Mouse (Mus musculus) lung, embryonic 16.5 days (tissue): ENCODE data around the gene Ifna1. TPM values are rescaled to one million over a fixed set of nuclear protein-coding genes. Genes with fewer than 3 reads are reported as not detected.
"Not testable (repeated sequence)": the region's sequence is repeated elsewhere in the genome, so short reads cannot be mapped to it uniquely, and the experiment has no call there.

Source experiments
- ATAC-seq: fragments of 200-750 bp; cut with Nextera tagmentation; 2 replicates; pipeline ENCODE4 v1.8.0; 2017; ENCODE audit warnings: low read depth, mild to moderate bottlenecking, moderate library complexity
- H3K27ac ChIP-seq: fragments of 300-500 bp; sonication (generic); 2 replicates; pipeline ENCODE4 v1.5.1; 2014; ENCODE audit warnings: mild to moderate bottlenecking, control low read depth, low read length
- H3K27me3 ChIP-seq: fragments of 300-500 bp; sonication (generic); 2 replicates; pipeline ENCODE4 v1.6.1; 2014; ENCODE audit warnings: low read depth, low read length, mixed read lengths; ENCODE audit not compliant: control insufficient read depth, insufficient read depth
- H3K36me3 ChIP-seq: fragments of 300-500 bp; sonication (generic); 2 replicates; pipeline ENCODE4 v1.6.1; 2014; ENCODE audit warnings: low read length; ENCODE audit not compliant: control insufficient read depth, insufficient read depth
- H3K4me1 ChIP-seq: fragments of 300-500 bp; sonication (generic); replicated peaks from 2 replicates; pipeline ENCODE4 v1.6.1; 2014; ENCODE audit warnings: low read length, mixed read lengths; ENCODE audit not compliant: control insufficient read depth, insufficient read depth
- H3K4me2 ChIP-seq: fragments of 300-500 bp; sonication (generic); 2 replicates; pipeline ENCODE4 v1.6.1; 2014; ENCODE audit warnings: low read depth, low read length, control low read depth
- H3K4me3 ChIP-seq: fragments of 300-500 bp; sonication (generic); 2 replicates; pipeline ENCODE4 v1.5.1; 2014; ENCODE audit warnings: mild to moderate bottlenecking, low read length, control low read depth
- H3K9ac ChIP-seq: fragments of 300-500 bp; sonication (generic); 2 replicates; pipeline ENCODE4 v1.6.1; 2014; ENCODE audit warnings: low read length, control low read depth
- H3K9me3 ChIP-seq: fragments of 300-500 bp; sonication (generic); 2 replicates; pipeline ENCODE4 v1.6.1; 2016; ENCODE audit warnings: low read length; ENCODE audit not compliant: control insufficient read depth
- WGBS: fragments of 180-500 bp; shearing (Covaris S2); extraction: QIAGEN DNeasy Blood & Tissue Kit; methylation state at CpG from one replicate; pipeline ENCODE4 v1.1.7; 2014; 5-methylcytosine and 5-hydroxymethylcytosine counted together
- polyA plus RNA-seq: library from polyadenylated mRNA; unstranded; fragments of >200 nt; fragmentation: Nextera tagmentation; extraction: Ambion mirVana; gene quantifications from 2 replicates; pipeline ENCODE4 v1.2.1, GENCODE M21; 2015

Gene Ifna1
- polyA plus RNA-seq: not detected in 2 replicates

DNA sequence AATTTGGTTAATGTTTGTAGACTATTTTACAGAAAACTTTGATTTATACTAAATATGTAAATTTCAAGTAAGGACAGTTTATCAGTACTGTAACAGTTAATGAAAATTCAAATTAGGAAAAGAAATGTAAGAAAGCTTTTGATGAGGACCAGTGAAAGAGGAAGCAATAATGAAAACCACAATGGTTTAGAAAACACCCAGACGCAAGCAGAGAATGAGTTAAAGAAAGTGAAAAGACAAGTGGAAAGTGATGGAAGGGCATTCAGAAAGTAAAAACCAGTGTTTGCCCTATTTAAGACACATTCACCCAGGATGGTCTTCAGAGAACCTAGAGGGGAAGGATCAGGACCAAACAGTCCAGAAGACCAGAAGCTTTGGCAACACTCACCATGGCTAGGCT lies at the start of gene Ifna1:
Gene Ifna1 (plus strand): TSS at position 390 of the 400 bp plus-strand sequence.
- no peak within 1 kb of the TSS for H3K4me2 ChIP-seq
- 71% methylated on average over 1 of the region's 1 CpGs for WGBS
- H3K27ac ChIP-seq: no peak within 1 kb of the TSS
- ATAC-seq: no peak
- no peaks in the 10 kb centered on the region for H3K4me1 ChIP-seq
- no peaks in the 10 kb centered on the region for H3K9me3 ChIP-seq
- no peak within 1 kb of the TSS for H3K4me3 ChIP-seq
- H3K9ac ChIP-seq: no peak within 1 kb of the TSS
- H3K36me3 ChIP-seq: no peaks in the 10 kb centered on the region
- H3K27me3 ChIP-seq: no peaks in the 10 kb centered on the region

DNA sequence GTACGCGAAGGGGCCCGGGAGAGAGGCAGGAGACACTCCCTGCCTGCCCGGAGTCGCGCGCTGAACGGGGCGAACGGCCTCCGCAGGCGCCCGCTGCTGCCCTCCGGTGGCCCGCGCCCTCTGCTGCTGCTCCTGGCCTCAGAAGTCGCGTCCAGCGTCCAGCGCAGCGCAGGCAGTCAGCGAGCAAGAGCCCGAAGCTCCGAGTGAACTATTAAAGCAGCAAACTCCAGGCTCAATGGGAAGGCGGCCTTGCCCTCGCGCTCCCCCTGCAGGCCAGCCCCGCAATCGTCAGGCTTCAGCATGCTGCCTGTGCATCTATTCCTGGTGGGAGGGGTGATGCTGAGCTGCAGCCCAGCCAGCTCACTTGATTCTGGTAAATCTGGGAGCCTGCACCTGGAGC lies 46.9 kb upstream of the Ifna1 start, which contains the start of gene Gm13287:
Gene Gm13287 (plus strand): TSS at position 301 of the 400 bp plus-strand sequence.
- ATAC-seq: not testable (repeated sequence)

DNA sequence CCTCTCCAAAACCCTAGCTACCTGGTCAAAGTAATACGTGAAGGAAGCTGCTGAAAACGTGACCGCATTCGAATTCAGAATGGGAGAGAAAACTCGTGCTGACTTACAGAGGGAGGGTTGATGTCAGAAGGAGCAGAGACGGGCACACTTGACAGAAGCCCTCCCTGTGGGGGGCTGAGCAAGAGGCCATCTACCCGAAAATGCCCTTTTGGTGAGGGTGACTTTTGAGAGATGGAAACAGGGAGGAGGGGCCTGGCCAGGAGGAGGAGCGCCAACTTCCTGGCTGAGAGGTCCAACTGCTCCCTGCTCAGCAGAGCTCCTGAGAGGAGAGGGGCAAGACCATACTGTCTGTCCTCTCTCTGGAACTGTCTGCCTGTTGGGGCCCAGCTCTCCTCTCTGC lies 44.7 kb upstream of the Ifna1 start, which contains the start of gene Gm13288:
Gene Gm13288 (plus strand): TSS at position 301 of the 400 bp plus-strand sequence.
- not testable (repeated sequence) for H3K9me3 ChIP-seq
- Histone ChIP-seq H3K4me2 (peak within 1 kb of the TSS; percentile 32; the same call in 1 of the 2 replicates), H3K4me3 (peak within 1 kb of the TSS; percentile 26; the same call in 1 of the 2 replicates)

More for the DNA sequence above, 46.9 kb upstream of the Ifna1 start, which contains the start of gene Gm13287:
- H3K4me3 ChIP-seq, H3K4me1 ChIP-seq, H3K27ac ChIP-seq, H3K27me3 ChIP-seq, H3K9me3 ChIP-seq, H3K4me2 ChIP-seq, H3K9ac ChIP-seq, H3K36me3 ChIP-seq: not testable (repeated sequence)
- no CpG with 5 or more reads among the region's 29 CpGs for WGBS

DNA sequence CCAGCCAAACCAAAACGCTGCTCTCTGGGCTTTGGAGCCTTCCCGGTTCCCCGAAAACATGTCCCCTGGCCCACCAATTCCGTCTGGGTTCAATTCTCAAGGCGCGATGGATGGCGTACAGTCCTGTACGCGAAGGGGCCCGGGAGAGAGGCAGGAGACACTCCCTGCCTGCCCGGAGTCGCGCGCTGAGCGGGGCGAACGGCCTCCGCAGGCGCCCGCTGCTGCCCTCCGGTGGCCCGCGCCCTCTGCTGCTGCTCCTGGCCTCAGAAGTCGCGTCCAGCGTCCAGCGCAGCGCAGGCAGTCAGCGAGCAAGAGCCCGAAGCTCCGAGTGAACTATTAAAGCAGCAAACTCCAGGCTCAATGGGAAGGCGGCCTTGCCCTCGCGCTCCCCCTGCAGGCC lies 44.1 kb upstream of the Ifna1 start:
- Histone ChIP-seq H3K4me2 (peak overlapping the region; percentile 32; the same call in 1 of the 2 replicates), H3K4me3 (peak overlapping the region; percentile 26; the same call in 1 of the 2 replicates)
- not testable (repeated sequence) for H3K27ac ChIP-seq, H3K4me1 ChIP-seq, ATAC-seq, H3K36me3 ChIP-seq, H3K27me3 ChIP-seq, H3K9me3 ChIP-seq, H3K9ac ChIP-seq
- WGBS: no CpG with 5 or more reads among the region's 34 CpGs

More for the DNA sequence above, 44.7 kb upstream of the Ifna1 start, which contains the start of gene Gm13288:
- H3K27ac ChIP-seq, H3K4me1 ChIP-seq, H3K36me3 ChIP-seq, H3K9ac ChIP-seq, ATAC-seq, H3K27me3 ChIP-seq: not testable (repeated sequence)
- WGBS: no CpG with 5 or more reads among the region's 8 CpGs

DNA sequence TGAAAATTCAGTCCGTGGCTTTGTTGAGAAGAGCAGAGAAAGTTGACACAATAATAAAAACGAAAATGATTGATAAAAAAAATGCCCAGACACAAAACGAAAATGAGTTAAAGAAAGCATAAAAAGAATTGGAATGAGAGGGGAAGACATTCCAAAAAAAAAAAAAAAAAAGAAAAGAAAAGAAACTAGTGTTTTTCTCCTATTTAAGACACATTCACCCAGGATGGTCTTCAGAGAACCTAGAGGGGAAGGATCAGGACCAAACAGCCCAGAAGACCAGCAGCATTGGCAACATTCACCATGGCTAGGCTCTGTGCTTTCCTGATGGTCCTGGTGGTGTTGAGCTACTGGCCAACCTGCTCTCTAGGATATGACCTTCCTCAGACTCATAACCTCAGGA lies 34.0 kb upstream of the Ifna1 start, which contains the start of gene Ifna7:
Gene Ifna7 (plus strand): TSS at position 301 of the 400 bp plus-strand sequence.
- 52% methylated on average over 3 of the region's 3 CpGs for WGBS

DNA sequence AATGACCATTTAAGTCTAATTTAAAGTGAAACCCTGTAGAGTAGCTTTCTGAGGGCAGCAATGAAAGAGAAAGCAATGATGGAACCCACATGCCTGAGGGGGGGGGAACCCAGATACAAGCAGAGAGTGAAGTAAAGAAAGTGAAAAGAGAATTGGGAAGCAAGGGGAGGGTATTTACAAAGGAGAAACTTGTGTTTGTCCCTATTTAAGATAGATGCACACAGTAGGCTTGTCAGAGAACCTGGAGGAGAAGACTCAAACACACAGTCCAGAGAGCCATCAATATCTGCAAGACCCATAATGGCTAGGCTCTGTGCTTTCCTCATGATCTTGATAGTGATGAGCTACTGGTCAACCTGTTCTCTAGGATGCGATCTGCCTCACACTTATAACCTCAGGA lies 30.2 kb upstream of the Ifna1 start, which contains the start of gene Ifna11:
Gene Ifna11 (plus strand): TSS at position 301 of the 400 bp plus-strand sequence.
- H3K9ac ChIP-seq: no peak within 1 kb of the TSS
- H3K36me3 ChIP-seq: no peaks in the 10 kb centered on the region
- no peaks in the 10 kb centered on the region for H3K9me3 ChIP-seq
- no peaks in the 10 kb centered on the region for H3K4me1 ChIP-seq
- no peak within 1 kb of the TSS for H3K27ac ChIP-seq
- 79% methylated on average over 1 of the region's 1 CpGs for WGBS
- H3K27me3 ChIP-seq: no peaks in the 10 kb centered on the region
- no peak for ATAC-seq
- no peak within 1 kb of the TSS for H3K4me2 ChIP-seq
- no peak within 1 kb of the TSS for H3K4me3 ChIP-seq

More for the DNA sequence above, 34.0 kb upstream of the Ifna1 start, which contains the start of gene Ifna7:
- Histone ChIP-seq H3K4me1 (no peaks in the 10 kb centered on the region), H3K9me3 (no peaks in the 10 kb centered on the region), H3K4me2 (no peak within 1 kb of the TSS), H3K36me3 (no peaks in the 10 kb centered on the region), H3K9ac (no peak within 1 kb of the TSS), H3K4me3 (no peak within 1 kb of the TSS), H3K27me3 (no peaks in the 10 kb centered on the region), H3K27ac (no peak within 1 kb of the TSS)
- ATAC-seq: no peak

DNA sequence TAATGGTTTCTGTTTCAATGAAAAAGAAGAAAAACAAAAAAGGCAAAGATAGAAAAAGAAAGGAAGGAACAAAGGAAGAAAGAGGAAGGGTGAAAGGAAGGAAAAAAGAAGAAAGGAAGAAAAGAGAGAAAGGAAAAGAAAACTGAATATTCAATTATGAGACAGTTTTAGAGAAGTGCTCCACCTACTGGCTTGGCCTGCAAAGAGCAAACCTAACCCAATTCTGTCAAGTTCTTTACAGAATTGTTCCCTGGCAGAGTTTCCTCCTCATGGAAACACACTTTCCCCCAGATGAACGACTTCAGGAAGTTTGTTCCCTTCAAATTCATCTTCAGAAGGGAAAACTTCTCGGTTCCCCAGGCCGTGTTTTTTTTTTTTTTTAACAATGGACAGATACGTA lies 26.9 kb upstream of the Ifna1 start:
- WGBS: 24% methylated on average over 4 of the region's 4 CpGs
- Histone ChIP-seq H3K4me3 (no peak overlapping the region), H3K27ac (no peak overlapping the region), H3K9me3 (no peaks in the 10 kb centered on the region), H3K36me3 (no peaks in the 10 kb centered on the region), H3K9ac (no peak overlapping the region), H3K4me1 (no peaks in the 10 kb centered on the region), H3K4me2 (no peak overlapping the region), H3K27me3 (no peaks in the 10 kb centered on the region)
- ATAC-seq: no peak

DNA sequence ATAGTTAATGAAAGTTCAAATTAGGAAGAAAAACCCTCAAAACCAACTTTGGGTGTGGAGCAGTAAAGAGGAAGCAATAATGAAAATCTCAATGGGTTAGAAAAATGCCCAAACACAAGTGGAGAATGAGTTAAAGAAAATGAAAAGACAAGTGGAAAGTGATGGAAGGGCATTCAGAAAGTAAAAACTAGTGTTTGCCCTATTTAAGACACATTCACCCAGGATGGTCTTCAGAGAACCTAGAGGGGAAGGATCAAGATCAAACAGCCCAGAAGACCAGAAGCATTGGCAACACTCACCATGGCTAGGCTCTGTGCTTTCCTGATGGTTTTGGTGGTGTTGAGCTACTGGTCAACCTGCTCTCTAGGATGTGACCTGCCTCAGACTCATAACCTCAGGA lies 22.8 kb upstream of the Ifna1 start, which contains the start of gene Ifna6:
Gene Ifna6 (plus strand): TSS at position 301 of the 400 bp plus-strand sequence.
- not testable (repeated sequence) for H3K9ac ChIP-seq, H3K4me3 ChIP-seq, H3K27me3 ChIP-seq, H3K4me2 ChIP-seq, ATAC-seq, H3K4me1 ChIP-seq, H3K9me3 ChIP-seq, H3K27ac ChIP-seq, H3K36me3 ChIP-seq

DNA sequence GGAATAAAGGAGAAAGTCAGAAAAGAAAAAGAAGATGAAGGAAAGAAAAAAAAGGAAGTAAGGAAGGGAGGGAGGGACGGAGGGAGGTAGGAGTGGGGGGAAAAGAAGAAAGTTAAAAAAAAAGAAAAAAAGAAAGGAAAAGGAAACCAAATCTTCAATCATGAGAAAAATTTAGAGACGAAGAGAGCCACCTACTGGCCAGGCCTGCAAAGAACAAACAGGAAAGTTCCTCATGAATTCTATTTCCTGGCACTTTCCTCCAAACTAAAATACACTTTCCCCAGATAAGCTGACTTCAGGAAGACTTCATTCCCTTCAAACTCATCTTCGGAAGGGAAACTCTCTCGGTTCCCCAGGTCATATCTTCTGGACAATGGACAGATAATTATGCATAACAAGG lies 19.4 kb upstream of the Ifna1 start:
- Histone ChIP-seq H3K9me3 (no peaks in the 10 kb centered on the region), H3K4me2 (no peak overlapping the region), H3K27me3 (no peaks in the 10 kb centered on the region), H3K27ac (no peak overlapping the region), H3K9ac (no peak overlapping the region), H3K36me3 (no peaks in the 10 kb centered on the region), H3K4me3 (no peak overlapping the region), H3K4me1 (no peaks in the 10 kb centered on the region)
- WGBS: 29% methylated on average over 4 of the region's 4 CpGs
- ATAC-seq: no peak
